Mouse (Mus musculus) neutrophil, adult 59 days (primary cell): Measurements from ENCODE around the gene Nin. TPM values are rescaled to one million over a fixed set of nuclear protein-coding genes. Genes with fewer than 3 reads are reported as not detected.

Experiments used
- total RNA-seq, 2 experiments: library from RNA; stranded (reverse); gene quantifications; 1 replicate in 1 of 2; 2 replicates in 1 of 2; pipeline ENCODE4 v1.2.4; 2023

Nin gene
- total RNA-seq, result 100 to 1,000 TPM; 282 TPM

DNA sequence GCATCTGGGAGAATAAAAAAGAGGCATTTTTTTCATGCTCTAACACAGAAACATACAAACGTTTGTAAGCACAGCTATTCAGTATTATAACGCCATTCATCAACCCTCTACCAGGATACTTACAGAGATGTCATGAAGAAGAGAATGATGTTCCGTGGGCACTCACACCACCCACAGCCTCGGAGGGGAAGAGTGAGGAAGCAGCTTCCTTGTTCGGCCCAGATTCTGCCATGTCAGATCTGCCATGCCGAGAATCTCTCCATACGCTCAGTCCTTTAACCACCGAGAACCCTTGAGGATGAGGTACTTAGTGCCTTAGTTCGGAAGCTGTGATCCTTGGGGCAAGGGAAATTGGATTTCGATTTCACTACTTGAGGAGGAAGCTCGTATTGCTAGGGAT lies at the start of gene Nin:
Nin (minus strand) TSS at position 367 of the 400 bp plus-strand sequence.

DNA sequence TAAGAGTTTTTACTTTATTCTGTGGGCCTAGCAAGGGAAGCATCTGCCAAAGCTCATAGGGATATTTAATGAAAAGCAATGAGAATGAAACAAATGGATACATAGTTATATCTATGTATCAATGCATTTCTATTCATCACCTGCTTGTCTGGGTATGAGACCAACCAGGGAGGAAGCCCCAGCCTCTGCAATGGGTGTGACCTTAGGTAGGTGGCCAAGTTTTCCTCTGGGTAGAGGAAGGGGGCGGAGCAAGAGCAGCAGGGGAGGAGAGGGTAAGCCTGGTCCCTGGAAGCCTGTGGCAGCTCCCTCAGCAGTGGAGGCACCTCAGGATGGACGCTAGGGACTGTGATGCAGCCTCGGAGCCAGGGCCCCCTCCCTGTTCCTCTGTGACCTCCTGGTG lies 40.3 kb upstream of the Nin start, which contains the start of gene Abhd12b:
Abhd12b (plus strand) TSS at position 301 of the 400 bp plus-strand sequence.

DNA sequence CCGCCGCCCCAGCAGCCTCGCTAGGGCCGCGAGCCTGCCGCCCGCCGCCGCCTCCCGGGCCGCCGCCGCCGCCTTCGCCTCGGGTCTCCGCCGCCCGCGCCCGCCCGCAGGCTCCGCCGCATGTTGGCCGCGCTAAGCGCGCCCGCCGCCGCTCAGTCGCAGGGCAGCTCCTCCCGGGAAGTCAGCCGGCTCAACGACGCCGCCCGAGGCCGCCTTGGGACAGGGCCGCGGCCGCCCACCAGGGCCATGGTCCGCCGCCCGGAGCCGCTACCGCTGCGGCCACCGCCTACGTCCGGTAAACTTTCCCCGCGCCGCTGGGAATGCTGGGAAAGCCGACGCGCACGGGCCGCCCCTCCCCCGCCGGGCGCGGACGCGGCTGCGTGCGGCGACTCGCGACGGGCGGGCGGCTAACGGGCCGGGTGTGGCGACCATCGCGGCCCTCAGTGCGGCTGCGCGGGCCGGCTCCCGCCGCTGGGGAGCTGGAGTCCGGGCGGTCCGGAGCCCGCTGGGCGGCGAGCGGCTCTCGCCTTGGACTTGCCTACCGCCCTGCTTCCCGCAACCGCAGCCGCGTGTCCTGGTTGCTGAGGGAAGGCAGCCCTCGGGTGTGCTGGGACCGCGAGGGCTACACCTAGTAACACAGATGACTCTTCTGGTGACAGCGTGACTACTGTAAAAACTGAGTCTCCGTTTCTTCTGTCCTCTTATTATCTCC lies 126.6 kb downstream of the Nin start, which contains the start of gene Sav1:
Sav1 (minus strand) TSS at position 217 of the 712 bp plus-strand sequence.

Other genes starting within 250 kb of the Nin start
- 1 to 10 TPM; 1.0 to 1.5 TPM for gene Atl1, start 221.1 kb downstream of the Nin start, total RNA-seq
- gene Map4k5, start 220.5 kb downstream of the Nin start, total RNA-seq, result 10 to 100 TPM; 10.6 to 13.7 TPM
- 10 to 100 TPM; 30.7 to 33.0 TPM for gene Sav1, start 126.7 kb downstream of the Nin start, total RNA-seq
- gene Abhd12b, start 40.4 kb upstream of the Nin start, total RNA-seq, result not detected
- 100 to 1,000 TPM; 717 to 830 TPM for gene Pygl, start 117.8 kb upstream of the Nin start, total RNA-seq
- under 1 TPM; 0.15 to 0.18 TPM for gene Trim9, start 233.9 kb upstream of the Nin start, total RNA-seq